Mouse (Mus musculus): ENCODE measurements around the gene Dnm3.

Dnm3 gene

DNA sequence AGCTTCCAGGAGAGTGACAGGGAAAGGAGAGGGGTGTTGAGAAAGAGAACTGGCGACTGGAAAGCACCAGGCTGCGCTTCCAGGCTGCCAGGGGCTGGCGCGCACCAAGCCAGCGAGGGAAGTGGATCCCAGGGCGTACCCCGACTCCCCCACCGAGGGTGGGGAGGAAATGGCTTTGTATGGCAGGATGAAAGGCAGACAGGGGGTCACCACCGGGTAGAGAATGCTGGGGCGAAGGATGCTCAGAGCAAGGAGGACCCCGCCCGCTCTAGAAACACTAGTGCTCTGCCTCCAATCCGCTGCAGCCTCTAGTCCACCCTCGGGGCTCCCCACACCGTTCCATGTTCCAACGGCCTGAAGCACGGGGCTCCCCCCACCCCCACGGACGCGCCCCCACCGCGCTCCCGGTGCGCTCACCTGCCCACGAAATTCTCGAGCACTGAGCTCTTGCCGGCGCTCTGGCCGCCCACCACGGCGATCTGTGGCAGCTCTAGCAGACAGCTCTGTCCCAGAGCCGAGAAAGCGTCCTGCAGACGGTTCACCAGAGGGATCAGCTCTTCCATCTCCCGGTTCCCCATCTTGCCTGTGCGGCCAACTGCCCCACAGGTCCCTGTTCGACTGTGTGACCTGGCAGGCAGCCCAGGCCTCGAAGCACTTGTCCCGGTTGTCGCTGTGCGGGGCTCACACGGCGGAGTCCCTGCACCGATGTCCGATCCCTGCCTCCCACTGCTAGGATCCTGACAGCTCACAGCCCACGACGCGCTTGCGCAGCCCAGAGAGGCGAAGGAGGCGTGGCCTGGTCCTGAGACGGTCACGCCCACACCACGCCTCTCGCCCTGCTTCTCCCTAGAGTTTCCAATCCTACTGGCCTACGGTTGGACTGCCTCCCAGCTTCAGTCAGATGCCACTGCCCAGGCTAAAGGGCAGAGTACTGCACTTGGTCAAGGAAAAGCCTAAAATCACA lies at the start of gene Dnm3:
TSS of gene Dnm3 (minus strand) at position 789 of the 964 bp plus-strand sequence.
- no peak for DNase-seq (ENCODE audit: low read depth)

DNA sequence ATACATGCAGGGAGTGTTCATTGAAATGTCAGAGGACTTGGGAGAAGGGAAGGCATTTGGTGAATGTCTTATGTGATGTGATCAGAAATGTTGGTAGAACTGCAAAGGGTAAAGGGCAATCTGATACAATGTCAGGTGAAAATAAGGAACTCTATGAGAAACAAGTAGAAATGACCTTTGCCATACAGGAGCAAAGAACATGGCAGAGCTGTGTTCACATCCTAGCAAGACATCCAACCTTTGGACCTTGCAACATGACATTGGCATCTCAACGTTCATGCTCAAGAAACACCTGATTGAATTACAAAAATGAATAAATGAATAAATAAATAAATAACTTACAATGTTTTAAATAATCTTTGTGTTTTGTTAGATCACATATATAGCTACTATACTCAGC lies 37.3 kb upstream of the Dnm3 start:
- no peak for DNase-seq (ENCODE audit: low read depth)

DNA sequence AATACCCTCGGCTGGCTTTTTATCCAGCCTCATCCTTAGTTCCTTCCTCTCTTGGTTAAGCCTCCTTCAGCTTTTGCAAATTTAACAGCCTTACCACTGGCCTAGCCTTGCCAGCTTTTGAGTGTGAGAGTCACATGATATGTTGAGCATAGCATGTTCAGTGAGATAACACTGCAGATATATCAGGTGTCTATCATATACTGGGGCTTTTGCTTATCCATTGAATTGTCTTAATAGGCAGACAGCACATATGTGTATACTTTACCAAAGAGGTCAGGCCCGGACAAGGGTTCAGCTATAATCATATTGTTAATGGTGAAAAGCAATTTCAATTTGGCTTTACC lies 32.2 kb upstream of the Dnm3 start:
- DNase-seq (ENCODE audit: low read depth), result peak; percentile 13

DNA sequence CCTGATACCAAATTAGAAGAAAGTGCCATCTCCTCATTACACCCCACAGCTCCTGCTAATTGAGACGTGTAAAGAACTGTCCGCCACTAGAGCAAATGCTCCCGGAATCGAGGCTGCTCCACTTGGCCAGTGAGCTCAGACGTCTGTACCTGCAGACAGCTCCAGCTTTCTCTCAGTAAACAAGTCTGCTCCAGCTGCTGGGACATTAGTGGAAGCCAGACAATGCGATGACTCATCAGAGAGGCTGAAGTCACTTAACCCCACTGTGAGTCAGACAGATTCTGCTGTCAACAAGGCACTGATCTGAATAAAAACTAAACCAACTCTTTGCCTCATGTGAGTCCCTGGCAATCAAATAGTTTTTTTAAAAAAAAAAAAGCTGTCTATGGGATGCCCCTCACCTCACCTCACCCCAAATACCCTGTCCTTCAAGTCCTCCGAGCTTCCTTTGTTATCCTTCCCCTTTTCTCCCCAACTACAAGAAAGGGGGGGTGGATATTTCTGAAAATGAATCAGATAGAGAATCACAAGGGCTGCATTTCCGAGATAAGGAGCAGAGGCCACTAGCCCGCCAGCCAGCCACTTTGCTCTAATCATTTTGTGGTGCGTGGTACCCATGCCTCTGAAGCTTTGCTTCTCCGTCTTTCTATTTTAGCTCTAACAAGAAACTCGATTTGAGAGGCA lies 31.6 kb upstream of the Dnm3 start:
- peak; percentile 84 for DNase-seq (ENCODE audit: low read depth)

DNA sequence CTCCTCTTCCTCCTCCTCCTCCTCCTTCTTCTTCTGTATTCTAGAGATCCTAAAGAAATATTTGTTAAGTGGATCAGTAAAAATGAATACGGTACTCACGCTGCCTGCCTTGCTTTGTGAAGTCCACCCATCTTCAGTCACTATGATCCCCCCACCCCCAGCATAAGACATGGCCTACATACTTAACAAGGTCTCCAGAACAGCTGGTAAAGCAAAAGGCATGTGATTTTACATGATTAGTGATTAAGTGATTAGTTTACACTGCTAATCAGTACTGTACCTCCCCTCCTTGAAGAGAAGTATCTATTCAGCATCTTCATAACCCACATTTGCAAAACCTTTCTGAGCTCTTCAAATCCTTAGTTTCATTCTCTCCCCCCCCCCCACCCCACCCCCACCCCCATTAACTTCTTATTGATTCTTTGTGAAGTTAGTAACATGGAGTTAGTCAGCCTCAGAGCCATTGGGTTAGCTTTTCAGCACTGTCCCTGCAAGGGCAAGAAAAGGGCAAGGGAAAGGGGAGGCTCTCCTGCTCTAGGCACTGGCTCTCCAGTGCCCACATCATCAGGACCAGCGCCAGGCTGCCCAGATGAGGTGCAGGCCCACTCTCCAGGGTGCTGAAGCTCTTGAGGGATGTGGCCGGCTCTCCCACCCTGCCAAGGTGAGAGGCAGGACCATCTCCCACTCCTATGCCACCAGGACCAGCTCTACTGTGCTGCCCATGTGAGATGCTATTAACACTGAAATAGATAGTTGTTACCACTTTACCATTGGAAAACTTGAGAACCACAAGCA lies 30.6 kb upstream of the Dnm3 start:
- DNase-seq (ENCODE audit: low read depth), result peak; percentile 57

DNA sequence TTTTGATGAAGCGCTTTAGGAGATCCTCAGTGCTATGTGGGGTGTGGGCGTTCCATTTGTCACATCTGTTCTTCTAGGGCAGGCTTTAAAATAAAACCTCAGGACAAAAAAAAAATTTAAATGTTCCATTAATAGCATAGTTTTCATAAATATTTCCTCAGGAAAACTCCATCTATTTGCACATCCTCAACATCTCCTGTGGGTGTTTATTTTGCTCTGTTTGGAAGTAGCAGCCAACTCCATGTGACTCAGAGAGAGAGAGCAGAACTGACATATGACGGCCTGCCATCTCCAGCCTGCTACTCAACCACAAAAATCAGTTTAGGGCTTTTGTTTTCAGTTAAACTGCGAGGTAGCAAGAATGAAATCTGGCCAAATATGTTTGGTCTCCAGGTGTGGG lies 28.7 kb upstream of the Dnm3 start:
- peak; percentile 24 for DNase-seq (ENCODE audit: low read depth)

DNA sequence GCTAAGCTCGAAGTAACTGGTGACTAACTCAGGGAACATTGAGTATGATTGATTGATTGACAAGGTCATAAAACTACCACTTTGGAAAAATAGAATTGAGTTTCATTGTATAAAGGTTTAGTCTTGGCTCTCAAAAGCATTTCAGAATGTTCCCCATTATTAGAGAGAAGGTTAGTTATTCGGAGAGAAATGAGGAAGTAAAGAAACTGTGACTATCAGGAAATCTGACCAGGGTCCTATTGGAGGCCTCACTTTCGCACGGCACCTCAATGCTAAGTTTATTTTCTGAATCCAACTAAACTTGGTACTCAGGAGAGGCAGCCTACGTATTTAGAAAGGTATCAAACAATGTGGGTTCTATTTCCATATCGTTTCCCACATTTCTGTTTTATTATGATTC lies 27.8 kb upstream of the Dnm3 start:
- DNase-seq (ENCODE audit: low read depth), result no peak

DNA sequence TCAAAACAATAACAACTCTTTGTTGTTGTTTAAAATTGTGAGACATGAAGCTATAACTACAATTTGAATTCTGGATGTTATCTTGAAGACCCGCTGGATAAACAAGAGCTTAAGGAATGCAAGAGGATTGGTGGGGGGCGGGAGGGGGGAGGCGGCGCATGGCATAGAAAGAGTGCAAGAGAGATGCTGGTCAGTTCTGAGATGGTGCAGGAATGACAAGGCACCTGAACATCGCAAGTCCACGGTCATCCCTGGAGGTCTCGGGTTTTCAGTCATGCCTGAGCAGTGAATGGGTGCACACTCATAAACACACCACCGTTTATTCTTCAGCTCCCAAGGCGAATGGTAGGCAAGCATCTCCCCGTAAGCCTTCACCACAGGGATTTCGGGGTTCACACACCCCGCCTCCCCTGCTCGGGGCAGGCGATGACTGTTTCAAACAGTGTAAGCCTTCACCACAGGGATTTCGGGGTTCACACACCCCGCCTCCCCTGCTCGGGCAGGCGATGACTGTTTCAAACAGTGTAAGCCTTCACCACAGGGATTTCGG lies 1.2 kb downstream of the Dnm3 start:
- DNase-seq (ENCODE audit: low read depth), result no peak

DNA sequence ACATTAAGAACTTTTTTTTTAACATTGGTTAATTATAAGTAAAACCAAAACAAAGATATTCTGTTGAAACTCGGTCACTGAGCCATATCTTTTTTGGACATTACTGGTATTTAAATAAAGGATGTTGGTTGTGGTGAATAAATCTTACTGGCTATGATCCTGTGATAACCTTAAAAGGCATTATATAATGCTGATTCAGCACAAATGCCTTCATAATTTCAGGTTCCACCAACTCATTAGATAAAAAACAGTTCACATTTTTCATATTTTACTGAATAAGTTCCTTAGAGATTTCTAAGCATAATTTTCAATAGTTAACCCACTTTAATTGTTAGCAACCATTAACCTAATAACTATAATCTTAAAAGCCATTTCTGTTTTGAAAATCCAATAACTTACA lies 4.9 kb downstream of the Dnm3 start:
- DNase-seq (ENCODE audit: low read depth), result no peak

DNA sequence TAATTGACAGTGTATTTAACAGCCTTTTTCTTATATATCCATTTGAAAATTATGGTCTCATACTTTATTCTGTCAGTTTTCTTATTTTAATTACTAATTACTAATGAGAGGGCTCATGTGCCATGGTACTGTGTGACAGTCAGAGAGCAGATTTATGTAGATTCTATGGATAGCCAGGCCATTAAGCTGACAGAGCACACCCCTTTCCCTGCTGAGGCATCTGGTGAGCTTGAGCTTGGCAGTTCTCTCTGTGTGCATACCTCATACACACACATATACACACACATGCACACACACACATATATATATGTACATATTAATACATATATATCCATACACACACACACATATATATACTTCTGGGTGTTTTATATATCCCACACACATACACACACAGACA lies 6.7 kb downstream of the Dnm3 start:
- DNase-seq (ENCODE audit: low read depth), result no peak

DNA sequence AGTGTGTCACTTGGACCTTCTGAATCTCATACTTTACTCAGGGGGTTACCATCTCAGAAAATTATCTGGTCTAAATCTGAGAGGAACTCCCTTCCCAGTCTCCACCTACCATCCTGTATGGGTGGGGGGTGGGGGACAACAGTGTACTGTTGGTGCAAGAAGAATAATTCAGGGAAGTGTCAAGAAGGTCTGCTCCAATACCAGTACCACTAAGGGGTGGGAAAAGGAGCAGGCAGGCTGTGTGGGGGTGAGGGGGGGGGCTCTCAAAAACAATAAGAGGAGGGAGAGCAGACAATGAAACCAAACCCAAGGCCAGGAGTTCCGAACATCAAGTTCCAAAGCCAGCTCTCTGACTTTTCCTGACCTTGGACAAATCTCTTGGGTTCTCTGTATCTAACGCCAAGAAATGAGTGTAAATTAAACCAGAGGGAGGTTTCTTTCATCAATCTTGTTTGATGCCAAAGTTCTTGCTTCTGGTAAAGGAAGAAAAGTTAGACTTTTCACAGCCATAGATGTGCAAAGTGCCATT lies 8.0 kb downstream of the Dnm3 start:
- DNase-seq (ENCODE audit: low read depth), result no peak

DNA sequence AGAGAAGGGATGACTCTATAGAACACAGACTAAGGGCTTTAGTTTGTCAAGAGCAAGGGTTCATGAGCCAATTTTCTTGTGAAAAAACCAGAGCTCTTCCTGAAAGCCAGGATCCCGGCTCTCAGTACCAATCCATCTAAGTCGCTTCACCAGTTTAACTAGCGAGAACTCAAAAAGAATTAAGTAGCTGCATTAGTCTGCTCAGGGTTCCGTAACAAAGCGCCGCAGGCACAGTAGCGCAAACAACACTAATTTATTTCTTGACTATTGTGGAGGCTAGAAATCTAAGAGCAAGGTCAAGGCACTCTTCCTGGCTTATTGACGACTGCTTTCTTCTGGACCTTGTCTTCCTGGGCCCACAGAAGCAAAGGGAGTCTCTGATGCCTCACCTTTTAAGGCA lies 14.2 kb downstream of the Dnm3 start:
- no peak for DNase-seq (ENCODE audit: low read depth)

DNA sequence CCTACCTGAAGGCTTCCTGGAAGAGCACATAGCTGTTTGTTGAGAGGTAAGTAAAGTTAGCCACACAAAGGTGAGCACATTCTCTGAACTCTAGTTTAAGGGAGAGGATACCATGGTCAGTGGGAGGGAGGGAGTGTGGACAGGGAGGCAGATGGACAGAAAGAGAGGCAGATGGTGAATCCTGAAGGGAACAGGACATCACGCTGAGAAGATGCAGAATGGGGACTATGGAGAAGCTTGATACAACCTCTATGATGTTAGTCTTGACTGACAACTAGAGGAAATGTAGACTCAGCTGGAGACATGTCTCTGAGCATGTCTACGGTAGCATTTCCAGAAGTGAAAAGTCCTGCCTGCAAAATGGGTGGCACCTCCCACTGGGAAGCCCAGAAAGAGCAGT lies 19.1 kb downstream of the Dnm3 start:
- no peak for DNase-seq (ENCODE audit: low read depth)

DNA sequence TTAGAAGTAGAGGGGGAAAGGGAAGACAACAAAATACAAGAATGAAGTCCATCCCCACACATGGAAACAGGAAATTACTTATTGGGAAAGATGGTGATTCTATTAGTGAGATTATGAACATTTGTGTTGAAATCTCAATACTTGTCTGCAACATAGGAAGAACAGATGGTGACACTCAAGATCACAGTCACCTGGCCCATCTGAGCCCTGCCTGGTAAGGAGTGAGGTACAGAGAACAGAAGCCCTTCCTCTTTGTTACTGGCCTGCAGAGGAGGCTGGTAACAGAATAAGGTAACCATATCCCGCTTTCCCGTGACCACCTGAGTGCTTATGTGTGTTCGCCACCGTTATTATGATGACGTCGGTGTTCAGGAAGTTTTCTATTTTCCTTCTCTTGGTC lies 21.0 kb downstream of the Dnm3 start:
- no peak for DNase-seq (ENCODE audit: low read depth)

DNA sequence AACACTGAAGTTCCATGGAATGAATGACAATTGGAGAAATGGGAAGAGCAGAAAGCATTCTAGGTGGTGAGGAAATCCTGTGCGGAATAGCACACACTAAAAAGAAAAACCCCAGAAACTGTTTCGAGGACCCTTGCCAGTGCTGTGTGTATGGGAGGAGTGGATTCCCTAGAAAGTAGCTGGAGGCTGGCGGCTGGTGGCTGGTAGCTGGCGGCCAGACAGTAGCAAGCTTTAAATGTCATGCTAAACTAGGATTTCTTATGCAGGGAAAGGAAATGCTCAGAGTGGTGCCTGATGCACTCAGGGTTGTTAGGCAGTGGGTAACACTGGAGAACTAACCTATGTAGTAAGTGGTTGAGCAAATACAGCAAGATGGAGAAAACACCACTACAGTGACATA lies 21.4 kb downstream of the Dnm3 start:
- DNase-seq (ENCODE audit: low read depth), result no peak

DNA sequence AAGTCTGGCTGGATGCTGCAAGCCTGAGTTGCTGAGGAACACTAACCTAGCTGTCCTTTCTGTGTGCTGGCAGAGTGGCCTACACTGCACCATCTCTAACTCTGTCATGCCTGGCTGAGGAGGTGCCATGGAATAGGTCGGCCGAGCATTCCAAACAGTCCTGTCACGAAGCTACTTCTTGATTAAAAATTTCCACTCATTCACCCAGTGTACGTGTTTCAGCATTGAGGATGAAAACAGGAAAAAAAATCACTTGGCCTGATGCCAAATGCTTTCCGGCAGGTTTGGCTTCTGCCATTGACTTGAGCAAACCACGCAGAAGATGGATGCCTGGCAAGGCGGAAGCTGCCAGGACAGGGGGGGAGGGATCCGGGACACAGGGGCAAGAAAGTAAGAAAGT lies 24.3 kb downstream of the Dnm3 start:
- DNase-seq (ENCODE audit: low read depth), result peak; percentile 10

DNA sequence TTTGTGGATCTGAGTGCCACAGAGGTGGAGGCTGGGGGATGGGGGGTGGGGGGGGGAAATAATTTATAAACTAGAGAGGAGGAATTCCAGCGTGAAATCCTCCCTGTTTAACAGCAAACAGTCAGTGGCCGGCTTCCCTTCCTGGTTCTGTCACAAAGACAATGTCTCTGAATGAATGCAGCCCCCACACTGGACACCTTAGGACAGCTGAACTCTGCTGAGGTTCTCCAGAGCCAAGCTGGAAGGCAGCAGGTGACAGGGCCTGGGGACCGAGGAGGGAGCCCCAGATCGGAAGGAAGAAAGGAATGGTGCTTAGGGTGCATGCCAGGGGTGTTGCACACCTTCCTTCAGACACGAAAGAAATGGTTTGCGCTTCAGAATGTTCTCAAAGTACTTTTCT lies 24.8 kb downstream of the Dnm3 start:
- DNase-seq (ENCODE audit: low read depth), result no peak

DNA sequence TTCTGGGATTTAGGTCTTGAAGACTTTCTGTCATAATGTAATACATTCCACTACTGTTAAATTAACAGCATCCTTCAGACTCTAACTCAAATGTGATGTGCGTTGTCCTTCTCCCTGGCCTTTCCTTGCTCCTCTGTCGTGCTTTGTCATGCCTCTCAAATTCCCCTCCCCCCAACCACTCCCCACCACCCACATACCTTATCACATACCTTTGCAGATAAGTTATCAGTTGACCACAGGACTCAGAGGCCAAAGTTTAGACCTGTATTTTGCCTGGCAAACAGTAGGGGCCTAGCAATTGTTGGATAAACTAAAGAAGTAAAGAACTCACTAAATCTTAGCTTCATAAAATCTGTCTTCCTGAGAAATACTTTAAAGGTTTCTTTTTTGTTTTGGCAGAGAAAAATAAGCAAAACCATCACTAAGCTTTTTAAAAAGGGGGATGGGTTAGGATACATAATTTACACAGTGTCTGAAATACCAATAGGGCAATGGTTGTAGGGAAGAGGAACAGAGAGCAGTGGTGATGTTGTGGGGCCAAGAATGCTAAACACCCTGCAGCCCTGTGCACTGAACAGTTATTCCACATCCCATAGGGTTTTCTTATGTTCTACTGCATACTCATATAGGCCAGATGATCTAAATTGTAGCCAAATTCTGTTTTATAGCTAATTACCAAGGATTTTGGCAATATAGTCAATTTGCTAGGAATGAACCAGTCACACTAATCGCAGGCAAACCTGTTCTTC lies 28.5 kb downstream of the Dnm3 start:
- DNase-seq (ENCODE audit: low read depth), result no peak

DNA sequence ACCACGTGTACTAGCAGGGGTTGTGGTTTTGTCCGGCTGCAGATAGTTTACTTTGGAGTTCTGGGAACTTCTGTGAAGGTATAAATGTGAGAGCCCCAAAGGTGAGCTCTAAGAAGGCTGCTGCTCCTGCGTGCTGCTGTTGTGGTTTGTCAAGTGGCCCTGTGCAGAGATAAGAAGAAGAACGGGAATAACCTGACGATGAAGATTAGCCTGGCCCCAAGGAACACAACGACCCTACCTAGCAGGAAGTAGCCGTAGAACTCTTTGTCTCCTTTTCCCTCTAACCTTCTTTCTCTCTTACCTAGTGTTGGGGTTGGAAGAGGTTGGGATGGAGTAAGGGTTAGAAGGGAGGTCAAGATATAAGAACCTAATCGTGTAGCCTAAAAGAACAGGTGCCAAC lies 33.0 kb downstream of the Dnm3 start:
- no peak for DNase-seq (ENCODE audit: low read depth)

DNA sequence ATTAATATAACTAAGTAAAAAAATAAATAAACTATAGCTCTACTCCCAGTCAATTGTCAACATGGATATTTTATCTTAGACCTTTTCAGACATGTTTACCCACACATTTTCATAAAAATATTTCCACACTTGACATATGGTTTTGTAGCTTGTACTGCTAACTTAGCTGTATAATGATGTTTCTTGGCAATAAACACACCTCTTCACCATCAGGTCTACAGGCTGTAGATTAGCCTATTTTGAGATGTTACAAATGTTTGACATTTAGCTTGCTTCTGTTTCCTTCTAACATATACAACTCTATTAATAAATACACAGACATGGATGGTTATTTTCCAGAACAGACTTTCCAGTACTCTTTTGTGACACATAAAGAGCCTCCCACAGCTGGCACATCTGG lies 38.3 kb downstream of the Dnm3 start:
- no peak for DNase-seq (ENCODE audit: low read depth)

DNA sequence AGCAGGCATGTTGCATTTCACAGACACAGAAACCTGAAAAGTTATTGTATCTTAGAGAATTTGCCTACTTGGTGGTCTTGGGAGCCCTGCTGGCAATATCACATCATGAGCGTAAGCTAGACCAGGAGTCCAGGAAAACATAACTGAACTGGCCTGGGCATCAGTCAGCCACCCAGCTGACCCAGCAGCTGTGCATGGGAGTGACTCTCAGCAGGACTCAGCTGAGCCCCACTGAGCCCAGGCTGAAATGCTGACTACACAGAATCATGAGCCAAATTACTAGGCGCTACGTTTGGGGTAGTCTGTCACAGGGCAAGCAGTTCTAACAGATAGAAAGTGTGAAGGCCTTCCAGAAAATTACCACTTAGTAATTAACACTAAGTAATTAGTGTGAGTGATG lies 41.2 kb downstream of the Dnm3 start:
- no peak for DNase-seq (ENCODE audit: low read depth)

DNA sequence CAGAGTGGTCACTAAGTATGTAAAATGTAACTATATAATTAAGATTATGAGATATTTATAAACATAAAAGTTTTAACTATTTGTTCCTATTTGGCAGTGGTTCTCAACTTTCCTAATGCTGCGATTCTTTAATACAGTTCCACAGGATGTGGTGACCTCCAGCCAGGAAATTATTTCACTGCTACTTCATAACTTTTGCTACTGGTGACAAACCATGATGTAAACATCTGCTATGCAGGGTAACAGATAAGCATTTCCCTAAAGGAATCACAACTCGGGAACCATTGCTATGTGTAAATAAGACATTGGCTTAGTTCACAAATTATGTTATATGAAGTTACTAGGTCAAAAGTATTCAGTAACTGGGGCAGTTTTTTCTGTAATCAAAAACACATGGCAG lies 48.9 kb downstream of the Dnm3 start:
- no peak for DNase-seq (ENCODE audit: low read depth)

Data from NIH3T3 (cell line).